Mouse (Mus musculus): ENCODE measurements around the gene Tanc1. TPM values are rescaled to one million over a fixed set of nuclear protein-coding genes. Genes with fewer than 3 reads are reported as not detected.

Gene Tanc1
- polyA plus RNA-seq, 1 experiment from 2014 or later, result 58.3 TPM

GRCm38 (mm10) chr2:59697123-59697522, 85.3 kb downstream of the Tanc1 start:
- 67% methylated on average over 3 of the region's 3 CpGs for WGBS
- ATAC-seq (replicated peaks; ENCODE audit: low FRiP score), result no peak
- Histone ChIP-seq H3K4me3 (replicated peaks) (no peak overlapping the region), H3K4me2 (no peak overlapping the region), H3K4me1 (peaks cover 54% of the 10 kb centered on the region), H3K27ac (peak overlapping the region; percentile 90), H3K9ac (no peak overlapping the region), H3K9me3 (replicated peaks) (no peaks in the 10 kb centered on the region), H3K36me3 (peaks cover 10% of the 10 kb centered on the region), H3K27me3 (no peaks in the 10 kb centered on the region)

- 3% methylated on average over 16 of the region's 16 CpGs for WGBS
- peak; percentile 84 for ATAC-seq (replicated peaks; ENCODE audit: low FRiP score)
- 0 out of 2 replicates have a peak overlapping the region, but pooled peaks have one; percentile 6 for H3K4me3 ChIP-seq (replicated peaks)
Measured at GRCm38 (mm10) chr2:59697722-59698634, 86.1 kb downstream of the Tanc1 start.

DNA sequence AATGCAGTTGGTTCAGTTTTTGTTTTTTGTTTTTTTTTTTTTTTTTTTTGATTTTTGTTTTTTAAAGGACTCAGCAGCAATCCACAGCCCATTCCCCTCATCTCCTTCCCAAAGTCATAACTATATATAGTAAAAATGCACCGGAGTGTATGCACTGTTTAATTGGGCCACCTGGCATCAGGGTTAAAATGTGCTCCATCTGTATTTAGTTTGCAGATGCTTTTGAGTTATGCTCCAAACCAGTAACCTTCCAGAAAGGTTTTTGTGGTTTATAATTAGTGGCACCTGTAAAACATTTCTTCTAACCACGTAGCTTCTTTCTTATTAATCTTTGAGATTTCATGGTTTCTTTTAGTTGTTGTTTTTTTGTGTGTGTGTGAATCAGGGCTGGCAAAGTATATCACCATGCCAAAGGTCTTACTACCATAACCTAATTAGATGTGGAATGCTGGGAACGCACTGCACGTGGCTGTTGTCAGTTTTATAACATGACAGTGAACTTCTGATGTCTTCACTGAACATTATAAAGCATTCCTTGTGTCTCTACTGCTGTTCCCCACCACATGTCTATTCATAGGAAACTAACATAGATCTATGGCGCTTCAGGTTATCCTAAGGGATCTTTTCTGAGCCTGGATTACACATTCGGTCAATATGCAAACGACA, 86.9 kb downstream of the Tanc1 start:
- Histone ChIP-seq H3K4me2 (peak overlapping the region; percentile 48; the same call in 1 of the 2 replicates), H3K27ac (peak overlapping the region; percentile 90), H3K4me3 (replicated peaks) (no peak overlapping the region)

More at GRCm38 (mm10) chr2:59697722-59698634, 86.1 kb downstream of the Tanc1 start:
- peak overlapping the region; percentile 90 for H3K27ac ChIP-seq
- peaks cover 15% of the 10 kb centered on the region for H3K36me3 ChIP-seq
- H3K9ac ChIP-seq, result no peak overlapping the region
- H3K9me3 ChIP-seq (replicated peaks), result no peaks in the 10 kb centered on the region
- H3K4me2 ChIP-seq, result peak overlapping the region; percentile 48
- H3K4me1 ChIP-seq, result peaks cover 50% of the 10 kb centered on the region
- no peaks in the 10 kb centered on the region for H3K27me3 ChIP-seq

GRCm38 (mm10) chr2:59699893-59700292, 88.1 kb downstream of the Tanc1 start:
- H3K9me3 ChIP-seq (replicated peaks), result no peaks in the 10 kb centered on the region
- H3K4me1 ChIP-seq, result peaks cover 50% of the 10 kb centered on the region
- no peak overlapping the region for H3K9ac ChIP-seq
- peaks cover 15% of the 10 kb centered on the region for H3K36me3 ChIP-seq
- no peak overlapping the region for H3K4me3 ChIP-seq (replicated peaks)
- H3K27ac ChIP-seq, result peak overlapping the region; percentile 90
- H3K27me3 ChIP-seq, result no peaks in the 10 kb centered on the region
- WGBS, result 30% methylated on average over 9 of the region's 9 CpGs
- no peak overlapping the region for H3K4me2 ChIP-seq
- peak; percentile 80 for ATAC-seq (replicated peaks; ENCODE audit: low FRiP score)

More for the DNA sequence above, 86.9 kb downstream of the Tanc1 start:
- Histone ChIP-seq H3K4me1 (peaks cover 50% of the 10 kb centered on the region), H3K9ac (no peak overlapping the region), H3K36me3 (peaks cover 15% of the 10 kb centered on the region), H3K9me3 (replicated peaks) (no peaks in the 10 kb centered on the region), H3K27me3 (no peaks in the 10 kb centered on the region)
- no peak for ATAC-seq (replicated peaks; ENCODE audit: low FRiP score)
- WGBS, result 44% methylated on average over 7 of the region's 7 CpGs

DNA sequence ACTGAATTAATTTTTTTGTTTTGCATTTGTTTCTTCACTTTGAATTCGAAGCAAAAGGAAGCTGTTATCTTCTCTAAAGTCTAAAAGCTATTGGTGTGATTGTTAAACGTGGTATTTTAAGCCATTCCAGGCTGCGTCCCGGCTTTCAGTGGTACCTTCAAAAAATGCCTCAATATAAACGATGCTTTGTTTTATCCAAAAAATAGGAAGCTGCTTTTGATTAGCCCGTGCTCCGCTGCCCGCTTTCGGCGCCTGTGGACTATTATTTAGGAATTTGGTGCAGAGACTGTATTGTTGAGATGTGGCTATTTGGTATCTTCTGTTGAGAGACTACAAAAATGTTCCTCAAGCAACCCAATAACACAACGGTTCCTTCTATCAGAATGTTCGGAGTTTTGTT, 93.4 kb downstream of the Tanc1 start:
- no peaks in the 10 kb centered on the region for H3K9me3 ChIP-seq (replicated peaks)
- H3K27me3 ChIP-seq, result no peaks in the 10 kb centered on the region
- no peak overlapping the region for H3K4me2 ChIP-seq
- 91% methylated on average over 12 of the region's 12 CpGs for WGBS
- peaks cover 32% of the 10 kb centered on the region for H3K36me3 ChIP-seq
- peaks cover 24% of the 10 kb centered on the region for H3K4me1 ChIP-seq
- no peak overlapping the region for H3K9ac ChIP-seq
- ATAC-seq (replicated peaks; ENCODE audit: low FRiP score), result no peak
- no peak overlapping the region for H3K4me3 ChIP-seq (replicated peaks)
- no peak overlapping the region for H3K27ac ChIP-seq

DNA sequence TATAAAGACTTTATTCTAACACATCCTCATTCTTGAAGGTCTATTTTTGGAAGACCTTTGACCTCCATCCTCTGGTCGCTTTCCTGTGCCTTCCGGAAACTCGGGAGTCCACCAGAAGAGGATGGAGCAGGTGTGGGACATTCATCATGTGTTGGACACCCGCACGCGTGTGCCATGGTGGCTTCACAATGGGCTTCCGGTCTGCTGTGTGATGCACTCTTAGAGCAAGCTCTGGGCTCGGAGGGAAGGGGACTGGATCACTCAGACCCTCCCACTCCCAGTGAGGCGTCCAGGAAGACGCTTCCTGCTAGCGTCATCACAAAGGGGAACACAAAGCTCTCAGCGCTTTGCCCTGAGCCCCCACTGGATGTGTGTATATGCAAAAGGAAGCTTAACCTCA, 95.0 kb downstream of the Tanc1 start:
- no peak overlapping the region for H3K4me2 ChIP-seq
- peak; percentile 53; the same call in 1 of the 2 replicates for ATAC-seq (replicated peaks; ENCODE audit: low FRiP score)
- 76% methylated on average over 12 of the region's 12 CpGs for WGBS

DNA sequence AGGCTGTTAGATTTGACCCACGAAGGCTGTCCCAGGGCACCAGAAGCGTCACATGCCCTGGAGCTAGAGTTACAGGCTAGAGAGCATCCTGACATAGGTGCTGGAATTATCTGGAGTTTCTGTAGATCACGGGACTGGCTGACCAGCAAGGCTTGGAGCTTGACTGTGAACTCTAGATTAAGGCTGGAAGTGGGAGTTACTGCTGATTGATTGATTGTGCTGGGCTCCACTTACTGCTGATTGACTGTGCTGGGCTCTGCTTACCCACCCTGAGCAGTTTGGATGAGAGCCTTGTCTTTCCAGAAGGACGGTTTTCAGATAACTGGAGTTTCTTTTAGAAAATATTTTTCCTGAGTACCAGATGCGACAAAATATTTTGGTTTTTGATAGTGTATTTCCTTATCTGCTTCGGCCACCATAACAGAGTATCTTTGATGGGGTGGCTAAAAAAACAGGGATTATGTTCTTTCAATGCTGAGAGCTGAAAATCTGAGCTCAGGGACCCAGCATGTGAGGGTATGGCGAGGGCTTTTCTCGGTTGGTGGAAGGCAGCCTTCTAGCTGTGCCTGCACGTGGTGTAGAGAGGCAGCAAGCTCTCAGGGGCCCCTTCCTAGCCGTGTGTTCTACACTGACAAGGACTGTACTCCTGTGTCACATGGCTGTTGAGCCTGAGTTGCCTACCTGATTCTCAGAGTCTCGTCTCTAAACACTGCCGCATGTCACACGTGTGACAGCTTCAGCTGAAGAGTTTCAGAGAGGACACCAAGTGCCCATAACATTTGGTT, 96.3 kb downstream of the Tanc1 start:
- ATAC-seq (replicated peaks; ENCODE audit: low FRiP score), result peak; percentile 55; the same call in 1 of the 2 replicates
- H3K27me3 ChIP-seq, result no peaks in the 10 kb centered on the region
- H3K9ac ChIP-seq, result no peak overlapping the region
- no peak overlapping the region for H3K4me2 ChIP-seq
- no peak overlapping the region for H3K4me3 ChIP-seq (replicated peaks)
- 57% methylated on average over 13 of the region's 13 CpGs for WGBS
- peaks cover 17% of the 10 kb centered on the region for H3K36me3 ChIP-seq
- peaks cover 25% of the 10 kb centered on the region for H3K4me1 ChIP-seq
- peak overlapping the region; percentile 45; the same call in 1 of the 2 replicates for H3K27ac ChIP-seq
- H3K9me3 ChIP-seq (replicated peaks), result no peaks in the 10 kb centered on the region

More for the DNA sequence above, 95.0 kb downstream of the Tanc1 start:
- H3K4me3 ChIP-seq (replicated peaks), result no peak overlapping the region
- H3K9ac ChIP-seq, result no peak overlapping the region
- H3K27me3 ChIP-seq, result no peaks in the 10 kb centered on the region
- H3K27ac ChIP-seq, result no peak overlapping the region
- peaks cover 24% of the 10 kb centered on the region for H3K36me3 ChIP-seq
- H3K9me3 ChIP-seq (replicated peaks), result no peaks in the 10 kb centered on the region
- H3K4me1 ChIP-seq, result peaks cover 20% of the 10 kb centered on the region

GRCm38 (mm10) chr2:59710771-59711170, 98.9 kb downstream of the Tanc1 start:
- Histone ChIP-seq H3K36me3 (peaks cover 11% of the 10 kb centered on the region; the same call in 1 of the 2 replicates), H3K9me3 (replicated peaks) (no peaks in the 10 kb centered on the region), H3K4me2 (no peak overlapping the region), H3K9ac (no peak overlapping the region), H3K27ac (no peak overlapping the region), H3K27me3 (no peaks in the 10 kb centered on the region), H3K4me3 (replicated peaks) (no peak overlapping the region), H3K4me1 (peaks cover 37% of the 10 kb centered on the region)
- 76% methylated on average over 6 of the region's 6 CpGs for WGBS
- ATAC-seq (replicated peaks; ENCODE audit: low FRiP score), result no peak

GRCm38 (mm10) chr2:59711992-59712391, 100.2 kb downstream of the Tanc1 start:
- Histone ChIP-seq H3K27me3 (no peaks in the 10 kb centered on the region), H3K4me2 (no peak overlapping the region), H3K9ac (no peak overlapping the region), H3K9me3 (replicated peaks) (no peaks in the 10 kb centered on the region), H3K27ac (no peak overlapping the region), H3K4me3 (replicated peaks) (no peak overlapping the region), H3K36me3 (0 out of 2 replicates have a peak, but pooled peaks cover under 1% of the 10 kb centered on the region), H3K4me1 (peaks cover 39% of the 10 kb centered on the region)
- ATAC-seq (replicated peaks; ENCODE audit: low FRiP score), result no peak
- WGBS, result 80% methylated on average over 8 of the region's 8 CpGs

GRCm38 (mm10) chr2:59712484-59712883, 100.6 kb downstream of the Tanc1 start:
- no peak for ATAC-seq (replicated peaks; ENCODE audit: low FRiP score)
- WGBS, result 88% methylated on average over 9 of the region's 9 CpGs

More at GRCm38 (mm10) chr2:59712484-59712883, 100.6 kb downstream of the Tanc1 start:
- no peak overlapping the region for H3K4me3 ChIP-seq (replicated peaks)
- H3K4me1 ChIP-seq, result peaks cover 41% of the 10 kb centered on the region
- H3K9ac ChIP-seq, result no peak overlapping the region
- H3K36me3 ChIP-seq, result no peaks in the 10 kb centered on the region
- no peak overlapping the region for H3K4me2 ChIP-seq
- no peaks in the 10 kb centered on the region for H3K27me3 ChIP-seq
- H3K9me3 ChIP-seq (replicated peaks), result no peaks in the 10 kb centered on the region
- H3K27ac ChIP-seq, result no peak overlapping the region

All from kidney, embryonic 15.5 days (tissue).